Mouse (Mus musculus) gastrocnemius, adult 18-20 months (tissue): ENCODE measurements around the gene Cisd2. TPM values are rescaled to one million over a fixed set of nuclear protein-coding genes. Genes with fewer than 3 reads are reported as not detected.

Experiments used
- DNase-seq: peaks from one replicate; pipeline ENCODE4 v3.0.0; 2021; ENCODE audit warnings: low spot score
- long read RNA-seq, 2 experiments: library from polyadenylated mRNA; stranded (forward); transcript quantifications; one replicate each; pipeline ENCODE4 v2.0.0; 2021
- total RNA-seq, 2 experiments: library from RNA; stranded (reverse); gene quantifications; 2 replicates each; pipeline ENCODE4 v1.2.3; 2021

The Cisd2 gene
- total RNA-seq, result 10 to 100 TPM; 32.4 to 34.0 TPM
- long read RNA-seq, experiment 1, transcript Cisd2-201 (3 exons, 3,361 nt), result major isoform, 53 of 58 reads
- long read RNA-seq, experiment 1, partial matches to known transcripts, result 0 of 58 reads
- long read RNA-seq, experiment 1, other reads (novel, unspliced or antisense), result 3 of 58 reads
- long read RNA-seq, experiment 2, transcript Cisd2-201 (3 exons, 3,361 nt), result major isoform, 35 of 41 reads
- long read RNA-seq, experiment 2, partial matches to known transcripts, result 5 of 41 reads
- long read RNA-seq, experiment 2, other reads (novel, unspliced or antisense), result 1 of 41 reads

GRCm38 (mm10) chr3:135423608-135424212 is at the start of gene Cisd2:
TSS of gene Cisd2 (minus strand) at chr3:135423925.
- DNase-seq, result no peak

- DNase-seq, result no peak
Measured at GRCm38 (mm10) chr3:135470823-135471222, 47.1 kb upstream of the Cisd2 start.

- peak; percentile 67 for DNase-seq
Measured at GRCm38 (mm10) chr3:135469974-135470373, 46.2 kb upstream of the Cisd2 start.

- DNase-seq, result no peak
Measured at GRCm38 (mm10) chr3:135469146-135469545, 45.4 kb upstream of the Cisd2 start.

- no peak for DNase-seq
Measured at GRCm38 (mm10) chr3:135468402-135468801, 44.7 kb upstream of the Cisd2 start.

GRCm38 (mm10) chr3:135458981-135459380 is 35.3 kb upstream of the Cisd2 start:
- DNase-seq, result no peak

GRCm38 (mm10) chr3:135444930-135445329 is 21.2 kb upstream of the Cisd2 start:
- no peak for DNase-seq

- no peak for DNase-seq
Measured at GRCm38 (mm10) chr3:135440621-135441020, 16.9 kb upstream of the Cisd2 start.

- DNase-seq, result peak; percentile 16
Measured at GRCm38 (mm10) chr3:135440221-135440620, 16.5 kb upstream of the Cisd2 start.

- DNase-seq, result no peak
Measured at GRCm38 (mm10) chr3:135439651-135440050, 15.9 kb upstream of the Cisd2 start.

GRCm38 (mm10) chr3:135438913-135439531 is 15.3 kb upstream of the Cisd2 start:
- peak; percentile 81 for DNase-seq

GRCm38 (mm10) chr3:135438531-135438912 is 14.8 kb upstream of the Cisd2 start:
- DNase-seq, result peak; percentile 93

- peak; percentile 99 for DNase-seq
Measured at GRCm38 (mm10) chr3:135437758-135438495, 14.2 kb upstream of the Cisd2 start, which contains the start of gene Ube2d3. TSS of gene Ube2d3 (plus strand) at chr3:135438149.

- DNase-seq, result no peak
Measured at GRCm38 (mm10) chr3:135436901-135437616, 13.3 kb upstream of the Cisd2 start.

GRCm38 (mm10) chr3:135422856-135423607 is 693 bp downstream of the Cisd2 start:
- DNase-seq, result peak; percentile 76

- no peak for DNase-seq
Measured at GRCm38 (mm10) chr3:135422232-135422855, 1.4 kb downstream of the Cisd2 start.

GRCm38 (mm10) chr3:135421310-135421594 is 2.5 kb downstream of the Cisd2 start:
- DNase-seq, result no peak

- DNase-seq, result no peak
Measured at GRCm38 (mm10) chr3:135420542-135421309, 3.0 kb downstream of the Cisd2 start.

GRCm38 (mm10) chr3:135417799-135418198 is 5.9 kb downstream of the Cisd2 start:
- DNase-seq, result no peak
